ENCODE assay signal across 15 mouse cellular contexts in genomic region chr8:126063832-126064409, GRCm38 (mm10).
DNase-seq lines count a peak whose midpoint lies in the region; ATAC-seq and TF ChIP-seq lines count a peak whose summit lies in the region.
"Had no signal": no experiment of that assay in that cellular context is flagged by ENCODE, and none has a peak within 500 bp of the region (broad histone marks: within the 10 kb centered on the region; RNA-seq: fewer than 3 reads in every experiment).

No protein-coding gene starts in this region.

- H3K27me3 ChIP-seq in kidney, embryonic 15.5 days, result peaks cover 19% of the 10 kb centered on the region
- H3K27me3 ChIP-seq in kidney, adult 2 months (replicated peaks; ENCODE audit: control insufficient read depth, insufficient read depth, low read length), result no peaks in the 10 kb centered on the region
- H3K27me3 ChIP-seq in forebrain, embryonic 14.5 days (replicated peaks; ENCODE audit: control insufficient read depth, insufficient read depth, low read length), result no peaks in the 10 kb centered on the region
- no peaks in the 10 kb centered on the region for H3K27me3 ChIP-seq in hindbrain, embryonic 16.5 days (replicated peaks; ENCODE audit: control insufficient read depth, insufficient read depth, low read length)
- H3K27me3 ChIP-seq in intestine, postnatal 0 days (replicated peaks; ENCODE audit: control insufficient read depth, insufficient read depth, low read length), result no peaks in the 10 kb centered on the region
- H3K27me3 ChIP-seq: embryonic facial prominence, embryonic 13.5 days had no signal

- H3K4me1 ChIP-seq in kidney, embryonic 15.5 days, result peaks cover 9% of the 10 kb centered on the region; the same call in 1 of the 2 replicates
- H3K4me1 ChIP-seq in kidney, adult 2 months (ENCODE audit: control insufficient read depth, insufficient read depth, low read length), result no peaks in the 10 kb centered on the region
- no peaks in the 10 kb centered on the region for H3K4me1 ChIP-seq in forebrain, embryonic 14.5 days (ENCODE audit: control insufficient read depth, insufficient read depth, low read length)
- peaks cover 5% of the 10 kb centered on the region for H3K4me1 ChIP-seq in hindbrain, embryonic 16.5 days (ENCODE audit: control insufficient read depth, insufficient read depth, low read depth, low read length)
- H3K4me1 ChIP-seq in intestine, postnatal 0 days (replicated peaks; ENCODE audit: control insufficient read depth, insufficient read depth, low read length), result no peaks in the 10 kb centered on the region
- H3K4me1 ChIP-seq: embryonic facial prominence, embryonic 13.5 days; heart, embryonic 10.5 days; limb, embryonic 10.5 days had no signal

- no peak for TF ChIP-seq POLR2A in kidney, adult 2 months (IDR thresholded peaks at IDR 0.05; ENCODE audit: low read depth, low read length)

- no peak overlapping the region for H3K4me3 ChIP-seq in kidney, embryonic 15.5 days (replicated peaks)
- H3K4me3 ChIP-seq in kidney, adult 2 months (ENCODE audit: insufficient read depth, low read depth, low read length), result no peak overlapping the region
- H3K4me3 ChIP-seq in forebrain, embryonic 14.5 days (ENCODE audit: low read depth, low read length), result no peak overlapping the region
- no peak overlapping the region for H3K4me3 ChIP-seq in hindbrain, embryonic 16.5 days (ENCODE audit: low read length)
- no peak overlapping the region for H3K4me3 ChIP-seq in intestine, postnatal 0 days (ENCODE audit: low read depth, low read length)
- H3K4me3 ChIP-seq: embryonic facial prominence, embryonic 13.5 days; heart, embryonic 10.5 days; limb, embryonic 10.5 days had no signal

- no peaks in the 10 kb centered on the region for H3K9me3 ChIP-seq in kidney, embryonic 15.5 days (replicated peaks)
- H3K9me3 ChIP-seq in forebrain, embryonic 14.5 days (replicated peaks; ENCODE audit: control insufficient read depth, low read length), result no peaks in the 10 kb centered on the region
- H3K9me3 ChIP-seq in hindbrain, embryonic 16.5 days (ENCODE audit: control insufficient read depth, low read length), result no peaks in the 10 kb centered on the region
- no peaks in the 10 kb centered on the region for H3K9me3 ChIP-seq in intestine, postnatal 0 days (ENCODE audit: control insufficient read depth)
- H3K9me3 ChIP-seq: embryonic facial prominence, embryonic 13.5 days; heart, embryonic 10.5 days; limb, embryonic 10.5 days had no signal

- H3K4me2 ChIP-seq in kidney, embryonic 15.5 days, result no peak overlapping the region
- no peak overlapping the region for H3K4me2 ChIP-seq in forebrain, embryonic 14.5 days (ENCODE audit: low read length)
- no peak overlapping the region for H3K4me2 ChIP-seq in hindbrain, embryonic 16.5 days (ENCODE audit: low read length)
- no peak overlapping the region for H3K4me2 ChIP-seq in intestine, postnatal 0 days (replicated peaks; ENCODE audit: low read depth)
- H3K4me2 ChIP-seq: embryonic facial prominence, embryonic 13.5 days had no signal

- WGBS in kidney, embryonic 15.5 days, result 69% methylated on average over 9 of the region's 9 CpGs
- 73% methylated on average over 9 of the region's 9 CpGs for WGBS in kidney, adult 2 months
- 80% methylated on average over 9 of the region's 9 CpGs for WGBS in forebrain, embryonic 14.5 days
- 56% methylated on average over 9 of the region's 9 CpGs for WGBS in hindbrain, embryonic 16.5 days
- WGBS in intestine, postnatal 0 days, result 71% methylated on average over 9 of the region's 9 CpGs

- no peak overlapping the region for H3K9ac ChIP-seq in kidney, embryonic 15.5 days
- H3K9ac ChIP-seq in forebrain, embryonic 14.5 days (ENCODE audit: low read length), result no peak overlapping the region
- H3K9ac ChIP-seq in hindbrain, embryonic 16.5 days (ENCODE audit: low read depth, low read length), result no peak overlapping the region
- H3K9ac ChIP-seq in intestine, postnatal 0 days (ENCODE audit: low read depth, low read length), result no peak overlapping the region
- H3K9ac ChIP-seq: embryonic facial prominence, embryonic 13.5 days had no signal

- TF ChIP-seq CTCF in kidney, adult 2 months (conservative IDR thresholded peaks at IDR 0.05; ENCODE audit: insufficient read depth, insufficient read length, low read depth, low read length), result no peak
- no peak for TF ChIP-seq CTCF in intestine, postnatal 0 days (IDR thresholded peaks at IDR 0.05; ENCODE audit: low read depth)

- no peaks in the 10 kb centered on the region for H3K36me3 ChIP-seq in kidney, embryonic 15.5 days
- no peaks in the 10 kb centered on the region for H3K36me3 ChIP-seq in kidney, adult 2 months (ENCODE audit: control insufficient read depth, insufficient read depth, low read length)
- no peaks in the 10 kb centered on the region for H3K36me3 ChIP-seq in forebrain, embryonic 14.5 days (ENCODE audit: control insufficient read depth, insufficient read depth, low read length)
- no peaks in the 10 kb centered on the region for H3K36me3 ChIP-seq in hindbrain, embryonic 16.5 days (ENCODE audit: control insufficient read depth, insufficient read depth, low read length)
- H3K36me3 ChIP-seq in intestine, postnatal 0 days (ENCODE audit: control insufficient read depth, insufficient read depth), result no peaks in the 10 kb centered on the region
- H3K36me3 ChIP-seq: embryonic facial prominence, embryonic 13.5 days; heart, embryonic 10.5 days; limb, embryonic 10.5 days had no signal

- no peak; the same call in 1 of the 2 replicates for ATAC-seq in kidney, embryonic 15.5 days (replicated peaks; ENCODE audit: low FRiP score)
- no peak; the same call in 1 of the 2 replicates for ATAC-seq in forebrain, embryonic 14.5 days
- ATAC-seq in hindbrain, embryonic 16.5 days, result peak; percentile 71; the same call in 1 of the 2 replicates
- no peak for ATAC-seq in intestine, postnatal 0 days
- ATAC-seq: CD4-positive, CD25-positive, alpha-beta regulatory T cell, adult 4 months had no signal

- H3K27ac ChIP-seq in kidney, embryonic 15.5 days, result 0 out of 2 replicates have a peak overlapping the region, but pooled peaks have one; percentile 8
- no peak overlapping the region for H3K27ac ChIP-seq in kidney, adult 2 months (ENCODE audit: insufficient read depth, low read depth, low read length)
- H3K27ac ChIP-seq in forebrain, embryonic 14.5 days (ENCODE audit: low read depth, low read length), result no peak overlapping the region
- peak overlapping the region; percentile 13; the same call in 1 of the 2 replicates for H3K27ac ChIP-seq in hindbrain, embryonic 16.5 days (ENCODE audit: low read depth, low read length)
- no peak overlapping the region for H3K27ac ChIP-seq in intestine, postnatal 0 days (ENCODE audit: low read depth, low read length)
- H3K27ac ChIP-seq: embryonic facial prominence, embryonic 13.5 days; heart, embryonic 10.5 days; limb, embryonic 10.5 days; macrophage; stomach, postnatal 0 days had no signal

- no peak for DNase-seq in kidney, adult 2 months
- DNase-seq in forebrain, embryonic 14.5 days (ENCODE audit: low spot score), result peak; percentile 51
- peak; percentile 11 for DNase-seq in lung, postnatal 25 days (ENCODE audit: low spot score)
- DNase-seq in c-Kit-positive CD71-positive TER-119-positive erythroid progenitor cells, embryonic 14.5 days (ENCODE audit: low spot score), result no peak
- DNase-seq: adrenal gland, adult 8-10 months; kidney, postnatal 25 days had no signal

Comparison
In these comparisons a context has a peak if more than half of its experiments do, and no peak if none do; other contexts are left out.
1. H3K27ac ChIP-seq: peak in kidney, embryonic 15.5 days (single experiment) and hindbrain, embryonic 16.5 days (single experiment); none in kidney, adult 2 months (single experiment), forebrain, embryonic 14.5 days (single experiment) and intestine, postnatal 0 days (single experiment).
2. DNase-seq: peak in forebrain, embryonic 14.5 days (single experiment) and lung, postnatal 25 days (single experiment); none in kidney, adult 2 months (single experiment) and c-Kit-positive CD71-positive TER-119-positive erythroid progenitor cells, embryonic 14.5 days (single experiment).